Comparison of ENCODE assay signal across 9 mouse cellular contexts in genomic region chr3:101398071-101398786, GRCm38 (mm10). TPM values are rescaled to one million over a fixed set of nuclear protein-coding genes. Genes with fewer than 3 reads are reported as not detected.
DNase-seq lines count a peak whose midpoint lies in the region; ATAC-seq and TF ChIP-seq lines count a peak whose summit lies in the region.
"Had no signal": no experiment of that assay in that cellular context is flagged by ENCODE, and none has a peak within 500 bp of the region (broad histone marks: within the 10 kb centered on the region; RNA-seq: fewer than 3 reads in every experiment).

No protein-coding gene starts in this region.

- no peaks in the 10 kb centered on the region for H3K36me3 ChIP-seq in forebrain, embryonic 15.5 days
- H3K36me3 ChIP-seq in hindbrain, postnatal 0 days (ENCODE audit: insufficient read depth, low read length), result no peaks in the 10 kb centered on the region
- no peaks in the 10 kb centered on the region for H3K36me3 ChIP-seq in neural tube, embryonic 14.5 days (ENCODE audit: control insufficient read depth, insufficient read depth, low read length)

- H3K9ac ChIP-seq in forebrain, embryonic 15.5 days (replicated peaks), result no peak overlapping the region
- H3K9ac ChIP-seq in hindbrain, postnatal 0 days (replicated peaks; ENCODE audit: low read length), result no peak overlapping the region
- no peak overlapping the region for H3K9ac ChIP-seq in neural tube, embryonic 14.5 days (replicated peaks; ENCODE audit: low read depth, low read length)
- H3K9ac ChIP-seq: liver, embryonic 14.5 days had no signal

- no peaks in the 10 kb centered on the region for H3K27me3 ChIP-seq in forebrain, embryonic 15.5 days
- H3K27me3 ChIP-seq in hindbrain, postnatal 0 days (ENCODE audit: insufficient read depth, low read length), result no peaks in the 10 kb centered on the region
- no peaks in the 10 kb centered on the region for H3K27me3 ChIP-seq in neural tube, embryonic 14.5 days (ENCODE audit: control insufficient read depth, insufficient read depth, low read length)

- peak overlapping the region; percentile 49 for H3K27ac ChIP-seq in forebrain, embryonic 15.5 days (replicated peaks)
- H3K27ac ChIP-seq in hindbrain, postnatal 0 days, result peak overlapping the region; percentile 38; the same call in 1 of the 2 replicates
- H3K27ac ChIP-seq in neural tube, embryonic 14.5 days (ENCODE audit: low read depth, low read length), result peak overlapping the region; percentile 62; the same call in 1 of the 2 replicates
- H3K27ac ChIP-seq: liver, embryonic 14.5 days had no signal

- H3K4me2 ChIP-seq in forebrain, embryonic 15.5 days (replicated peaks), result no peak overlapping the region
- H3K4me2 ChIP-seq in hindbrain, postnatal 0 days (ENCODE audit: low read depth, low read length), result no peak overlapping the region
- H3K4me2 ChIP-seq in neural tube, embryonic 14.5 days (ENCODE audit: low read depth, low read length), result no peak overlapping the region; the same call in 1 of the 2 replicates

- WGBS in forebrain, embryonic 15.5 days, result 36% methylated on average over 12 of the region's 12 CpGs
- 44% methylated on average over 12 of the region's 12 CpGs for WGBS in hindbrain, postnatal 0 days
- whole genome bisulfite sequencing in neural tube, embryonic 14.5 days, result 35% methylated on average over 12 of the region's 12 CpGs

- TF ChIP-seq CTCF in hindbrain, postnatal 0 days (IDR thresholded peaks at IDR 0.05; ENCODE audit: low read depth), result peak; percentile 33

- peaks cover 60% of the 10 kb centered on the region for H3K4me1 ChIP-seq in forebrain, embryonic 15.5 days
- H3K4me1 ChIP-seq in hindbrain, postnatal 0 days (ENCODE audit: insufficient read depth, low read length), result peaks cover 42% of the 10 kb centered on the region
- H3K4me1 ChIP-seq in neural tube, embryonic 14.5 days (ENCODE audit: control insufficient read depth, insufficient read depth, low read length), result peaks cover 50% of the 10 kb centered on the region

- DNase-seq in urinary bladder, postnatal 14 days (ENCODE audit: low spot score), result peak; percentile 34
- no peak for DNase-seq in urinary bladder, postnatal 10 days (ENCODE audit: low spot score)
- DNase-seq in hindbrain, postnatal 0 days (ENCODE audit: low spot score), result peak; percentile 48
- DNase-seq in cerebellum, adult 9-11 months, result no peak
- no peak for DNase-seq in right cerebral cortex, postnatal 14 days
- DNase-seq in spleen, adult 12 weeks (ENCODE audit: low spot score), result no peak

- H3K9me3 ChIP-seq in forebrain, embryonic 15.5 days, result no peaks in the 10 kb centered on the region
- H3K9me3 ChIP-seq in hindbrain, postnatal 0 days (ENCODE audit: low read length), result no peaks in the 10 kb centered on the region
- no peaks in the 10 kb centered on the region for H3K9me3 ChIP-seq in neural tube, embryonic 14.5 days (ENCODE audit: control insufficient read depth, low read length)

- peak; percentile 29 for ATAC-seq in forebrain, embryonic 15.5 days (replicated peaks)
- peak; percentile 25; the same call in 1 of the 2 replicates for ATAC-seq in hindbrain, postnatal 0 days
- peak; percentile 39; the same call in 1 of the 2 replicates for ATAC-seq in neural tube, embryonic 14.5 days (ENCODE audit: low read depth)

- H3K4me3 ChIP-seq in forebrain, embryonic 15.5 days, result no peak overlapping the region
- no peak overlapping the region for H3K4me3 ChIP-seq in hindbrain, postnatal 0 days (ENCODE audit: low read length)
- H3K4me3 ChIP-seq in neural tube, embryonic 14.5 days (ENCODE audit: low read depth, low read length), result no peak overlapping the region

RNA-seq across cellular contexts. Expression of gene Igsf3, which starts 21.3 kb away (rescaled TPM):
- polyA plus RNA-seq in forebrain, embryonic 15.5 days (2015; fragmentation: Nextera tagmentation; extraction: Ambion mirVana), result 87.3 and 95.0 TPM in 2 replicates
- 76.3 and 84.0 TPM in 2 replicates for total RNA-seq in hindbrain, postnatal 0 days (2014; rRNA removed)
- polyA plus RNA-seq in hindbrain, postnatal 0 days (2015; fragmentation: Nextera tagmentation; extraction: Ambion mirVana), result 62.1 and 65.7 TPM in 2 replicates
- 58.8 and 66.4 TPM in 2 replicates for polyA plus RNA-seq in neural tube, embryonic 14.5 days (2014; fragmentation: Nextera tagmentation; extraction: Ambion mirVana)

Comparison
In these comparisons a context has a peak if more than half of its experiments do, and no peak if none do; other contexts are left out.
1. DNase-seq: peak in urinary bladder, postnatal 14 days (single experiment) and hindbrain, postnatal 0 days (single experiment); none in urinary bladder, postnatal 10 days (single experiment), cerebellum, adult 9-11 months (single experiment), right cerebral cortex, postnatal 14 days (single experiment) and spleen, adult 12 weeks (single experiment).
2. Peak in every context shown above with its lines, with median percentiles within 50 percentile points of each other: ATAC-seq and H3K27ac ChIP-seq.